Mouse (Mus musculus) kidney, adult 2 months (tissue): ENCODE measurements around the gene Ccdc120.

Experiments used
- CTCF ChIP-seq: fragments of 200-500 bp; conservative IDR thresholded peaks from 2 replicates; pipeline ENCODE4 v1.5.1; 2011; ENCODE audit warnings: low read depth, mild to moderate bottlenecking, control low read depth, low read length, moderate library complexity, mixed read lengths; ENCODE audit not compliant: insufficient read depth, insufficient read length
- POLR2A ChIP-seq: fragments of 200-500 bp; IDR thresholded peaks from one replicate; pipeline ENCODE4 v1.6.1; 2011; ENCODE audit warnings: low read depth, low read length, control low read depth

DNA sequence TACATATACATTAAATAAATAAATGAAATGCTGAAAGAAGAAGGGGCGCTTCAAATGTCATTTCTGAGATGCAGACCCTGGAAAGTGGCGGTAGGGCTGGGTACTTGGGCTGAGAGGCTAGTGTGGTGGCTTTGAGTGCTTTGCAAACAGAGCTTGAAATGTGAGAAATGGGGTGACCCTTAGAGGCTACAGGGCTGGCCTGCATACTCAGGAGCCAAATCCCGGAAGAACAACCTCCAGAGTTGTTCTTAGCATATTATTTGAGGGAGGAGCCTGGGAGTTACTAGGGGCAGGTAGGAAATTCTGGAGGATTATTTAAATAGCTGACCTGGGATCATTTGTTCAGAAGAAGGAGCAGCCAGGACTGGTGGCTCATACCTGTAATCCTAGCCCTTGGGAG, 60.2 kb downstream of the Ccdc120 start:
- TF ChIP-seq POLR2A (no peak), CTCF (no peak)
